In genomic region chr11:82870173-82871030, GRCm38 (mm10) we compare ENCODE assay signal across 9 mouse cellular contexts. TPM values are rescaled to one million over a fixed set of nuclear protein-coding genes. Genes with fewer than 3 reads are reported as not detected.
DNase-seq lines count a peak whose midpoint lies in the region; ATAC-seq and TF ChIP-seq lines count a peak whose summit lies in the region.
"Had no signal": no experiment of that assay in that cellular context is flagged by ENCODE, and none has a peak within 500 bp of the region (broad histone marks: within the 10 kb centered on the region; RNA-seq: fewer than 3 reads in every experiment).

No protein-coding gene starts in this region.

- H3K4me1 ChIP-seq in forebrain, embryonic 15.5 days, result peaks cover 24% of the 10 kb centered on the region
- H3K4me1 ChIP-seq in lung, embryonic 14.5 days (ENCODE audit: insufficient read depth), result no peaks in the 10 kb centered on the region
- no peaks in the 10 kb centered on the region; the same call in 1 of the 2 replicates for H3K4me1 ChIP-seq in neural tube, embryonic 14.5 days (ENCODE audit: control insufficient read depth, insufficient read depth, low read length)

- TF ChIP-seq POLR2A in brain, embryonic 14.5 days (IDR thresholded peaks at IDR 0.05; ENCODE audit: borderline replicate concordance, extremely low read depth, insufficient read depth, insufficient read length, poor library complexity, severe bottlenecking), result no peak

- peak overlapping the region; percentile 69 for H3K9ac ChIP-seq in forebrain, embryonic 15.5 days (replicated peaks)
- peak overlapping the region; percentile 65 for H3K9ac ChIP-seq in lung, embryonic 14.5 days
- H3K9ac ChIP-seq in neural tube, embryonic 14.5 days (replicated peaks; ENCODE audit: low read depth, low read length), result peak overlapping the region; percentile 74

- peak; percentile 57 for DNase-seq in MEL-GATA-1-ER (ENCODE audit: extremely low read depth, low read depth)
- peak; percentile 25 for DNase-seq in brain, embryonic 14.5 days (ENCODE audit: low read depth)
- peak; percentile 56 to 61 for DNase-seq in heart, postnatal 14 days
- DNase-seq in kidney, postnatal 4 days, result peak; percentile 72 to 82
- DNase-seq in lung, embryonic 14.5 days, result peak; percentile 65
- DNase-seq in urinary bladder, postnatal 25 days (ENCODE audit: low spot score), result peak; percentile 36

- no peaks in the 10 kb centered on the region for H3K36me3 ChIP-seq in forebrain, embryonic 15.5 days
- no peaks in the 10 kb centered on the region for H3K36me3 ChIP-seq in lung, embryonic 14.5 days (ENCODE audit: insufficient read depth)
- no peaks in the 10 kb centered on the region for H3K36me3 ChIP-seq in neural tube, embryonic 14.5 days (ENCODE audit: control insufficient read depth, insufficient read depth, low read length)

- no peaks in the 10 kb centered on the region for H3K27me3 ChIP-seq in forebrain, embryonic 15.5 days
- no peaks in the 10 kb centered on the region for H3K27me3 ChIP-seq in lung, embryonic 14.5 days (ENCODE audit: insufficient read depth, low read length)
- H3K27me3 ChIP-seq in neural tube, embryonic 14.5 days (ENCODE audit: control insufficient read depth, insufficient read depth, low read length), result no peaks in the 10 kb centered on the region

- WGBS in forebrain, embryonic 15.5 days, result 4% methylated on average over 35 of the region's 36 CpGs
- 1% methylated on average over 36 of the region's 36 CpGs for WGBS in lung, embryonic 14.5 days
- 6% methylated on average over 35 of the region's 36 CpGs for WGBS in neural tube, embryonic 14.5 days

- intact Hi-C loops in heart, postnatal 14 days (cut with DNase I), result loop anchor here (1.0 to 5.0 kb wide), 3 partner anchors 51 to 123 kb away; partner anchors contain the start of genes Cct6b and Zfp830

- no peak for TF ChIP-seq CTCF in brain, embryonic 14.5 days (IDR thresholded peaks at IDR 0.05; ENCODE audit: borderline replicate concordance, extremely low read depth, insufficient read depth, insufficient read length)
- TF ChIP-seq CTCF in lung, embryonic 14.5 days (IDR thresholded peaks at IDR 0.05; ENCODE audit: low read depth), result no peak

- H3K4me2 ChIP-seq in forebrain, embryonic 15.5 days (replicated peaks), result peak overlapping the region; percentile 85
- peak overlapping the region; percentile 67 for H3K4me2 ChIP-seq in lung, embryonic 14.5 days
- H3K4me2 ChIP-seq in neural tube, embryonic 14.5 days (ENCODE audit: low read depth, low read length), result peak overlapping the region; percentile 89

- ATAC-seq in forebrain, embryonic 15.5 days (replicated peaks), result peak; percentile 26
- peak; percentile 63 for ATAC-seq in lung, embryonic 14.5 days (ENCODE audit: insufficient read depth)
- ATAC-seq in neural tube, embryonic 14.5 days (ENCODE audit: low read depth), result peak; percentile 31

- peak overlapping the region; percentile 81 for H3K4me3 ChIP-seq in forebrain, embryonic 15.5 days
- peak overlapping the region; percentile 83 for H3K4me3 ChIP-seq in lung, embryonic 14.5 days (ENCODE audit: low read depth, low read length)
- peak overlapping the region; percentile 61 for H3K4me3 ChIP-seq in neural tube, embryonic 14.5 days (ENCODE audit: low read depth, low read length)

- H3K27ac ChIP-seq in forebrain, embryonic 15.5 days (replicated peaks), result peak overlapping the region; percentile 44; the same call in 1 of the 2 replicates
- H3K27ac ChIP-seq in lung, embryonic 14.5 days (ENCODE audit: low read depth), result peak overlapping the region; percentile 75
- 0 out of 2 replicates have a peak overlapping the region, but pooled peaks have one; percentile 5 for H3K27ac ChIP-seq in neural tube, embryonic 14.5 days (ENCODE audit: low read depth, low read length)

- no peaks in the 10 kb centered on the region for H3K9me3 ChIP-seq in forebrain, embryonic 15.5 days
- H3K9me3 ChIP-seq in lung, embryonic 14.5 days (ENCODE audit: low read depth, low read length), result no peaks in the 10 kb centered on the region
- H3K9me3 ChIP-seq in neural tube, embryonic 14.5 days (ENCODE audit: control insufficient read depth, low read length), result no peaks in the 10 kb centered on the region

RNA-seq across cellular contexts. Expression of gene Rffl, which starts 0.6 kb away (rescaled TPM):
- polyA plus RNA-seq in brain, embryonic 14.5 days (2012; rRNA removed), result 5.7 and 7.6 TPM in 2 replicates
- 8.7 and 10.0 TPM in 2 replicates for polyA plus RNA-seq in forebrain, embryonic 15.5 days (2015; fragmentation: Nextera tagmentation; extraction: Ambion mirVana)
- total RNA-seq in heart, postnatal 14 days (2021), result 1 to 10 TPM; 5.0 to 6.5 TPM
- 11.7 and 12.3 TPM in 2 replicates for polyA plus RNA-seq in lung, embryonic 14.5 days (2014; fragmentation: Nextera tagmentation; extraction: Ambion mirVana)
- polyA plus RNA-seq in neural tube, embryonic 14.5 days (2014; fragmentation: Nextera tagmentation; extraction: Ambion mirVana), result 3.9 and 4.8 TPM in 2 replicates

RNA-seq across cellular contexts. Expression of gene Rad51d, which starts 20.0 kb away (rescaled TPM):
- 9.5 and 9.7 TPM in 2 replicates for polyA plus RNA-seq in brain, embryonic 14.5 days (2012; rRNA removed)
- 13.5 and 14.2 TPM in 2 replicates for polyA plus RNA-seq in forebrain, embryonic 15.5 days (2015; fragmentation: Nextera tagmentation; extraction: Ambion mirVana)
- total RNA-seq in heart, postnatal 14 days (2021), result 1 to 10 TPM; 8.0 to 8.3 TPM
- 13.5 and 14.5 TPM in 2 replicates for polyA plus RNA-seq in lung, embryonic 14.5 days (2014; fragmentation: Nextera tagmentation; extraction: Ambion mirVana)
- 13.4 and 14.4 TPM in 2 replicates for polyA plus RNA-seq in neural tube, embryonic 14.5 days (2014; fragmentation: Nextera tagmentation; extraction: Ambion mirVana)

RNA-seq across cellular contexts. Expression of gene Fndc8, which starts 21.5 kb away (rescaled TPM):
- 0.03 TPM in 1 of 2 replicates, not detected in the other for polyA plus RNA-seq in brain, embryonic 14.5 days (2012; rRNA removed)
- 0.23 and 0.60 TPM in 2 replicates for polyA plus RNA-seq in forebrain, embryonic 15.5 days (2015; fragmentation: Nextera tagmentation; extraction: Ambion mirVana)
- not detected for total RNA-seq in heart, postnatal 14 days (2021)
- polyA plus RNA-seq in lung, embryonic 14.5 days (2014; fragmentation: Nextera tagmentation; extraction: Ambion mirVana), result not detected in 2 replicates
- 0.82 and 1.1 TPM in 2 replicates for polyA plus RNA-seq in neural tube, embryonic 14.5 days (2014; fragmentation: Nextera tagmentation; extraction: Ambion mirVana)
- total RNA-seq: layer of hippocampus, postnatal 14 days had no signal

RNA-seq across cellular contexts. Expression of gene Nle1, which starts 37.8 kb away (rescaled TPM):
- 59.1 and 92.3 TPM in 2 replicates for polyA plus RNA-seq in brain, embryonic 14.5 days (2012; rRNA removed)
- polyA plus RNA-seq in forebrain, embryonic 15.5 days (2015; fragmentation: Nextera tagmentation; extraction: Ambion mirVana), result 32.0 and 37.5 TPM in 2 replicates
- 10 to 100 TPM; 12.6 to 12.7 TPM for total RNA-seq in heart, postnatal 14 days (2021)
- polyA plus RNA-seq in lung, embryonic 14.5 days (2014; fragmentation: Nextera tagmentation; extraction: Ambion mirVana), result 33.0 and 37.4 TPM in 2 replicates
- 21.6 and 24.7 TPM in 2 replicates for polyA plus RNA-seq in neural tube, embryonic 14.5 days (2014; fragmentation: Nextera tagmentation; extraction: Ambion mirVana)

RNA-seq across cellular contexts. Expression of gene Unc45b, which starts 39.9 kb away (rescaled TPM):
- polyA plus RNA-seq in brain, embryonic 14.5 days (2012; rRNA removed), result 1.1 and 1.5 TPM in 2 replicates
- 1.0 and 1.3 TPM in 2 replicates for polyA plus RNA-seq in forebrain, embryonic 15.5 days (2015; fragmentation: Nextera tagmentation; extraction: Ambion mirVana)
- total RNA-seq in heart, postnatal 14 days (2021), result 100 to 1,000 TPM; 162 to 164 TPM
- 5.6 and 7.8 TPM in 2 replicates for polyA plus RNA-seq in lung, embryonic 14.5 days (2014; fragmentation: Nextera tagmentation; extraction: Ambion mirVana)
- 0.92 and 1.2 TPM in 2 replicates for polyA plus RNA-seq in neural tube, embryonic 14.5 days (2014; fragmentation: Nextera tagmentation; extraction: Ambion mirVana)

Comparison
In these comparisons a context has a peak if more than half of its experiments do, and no peak if none do; other contexts are left out.
1. Peak in every context shown above with its lines: DNase-seq, ATAC-seq, H3K4me3 ChIP-seq and H3K27ac ChIP-seq.
2. DNase-seq: peak in every context shown above with its lines; median percentile 77 in kidney, postnatal 4 days; 65 in lung, embryonic 14.5 days; 58 in heart, postnatal 14 days; 57 in MEL-GATA-1-ER; 36 in urinary bladder, postnatal 25 days; 25 in brain, embryonic 14.5 days.
3. H3K27ac ChIP-seq: peak in every context shown above with its lines; median percentile 75 in lung, embryonic 14.5 days; 44 in forebrain, embryonic 15.5 days; 5 in neural tube, embryonic 14.5 days.